Mouse (Mus musculus) C2C12 (cell line): ENCODE measurements around the gene Prph. TPM values are rescaled to one million over a fixed set of nuclear protein-coding genes. Genes with fewer than 3 reads are reported as not detected.

Source experiments
- H3K27me3 ChIP-seq: one replicate; pipeline ENCODE4 v1.6.1; 2011; ENCODE audit not compliant: control insufficient read depth, insufficient read depth, insufficient read length
- H3K36me3 ChIP-seq: one replicate; pipeline ENCODE4 v1.6.1; 2011; ENCODE audit not compliant: control insufficient read depth, insufficient read depth
- H3K4me3 ChIP-seq: one replicate; pipeline ENCODE4 v1.5.1; 2011; ENCODE audit warnings: mild to moderate bottlenecking, control low read depth; ENCODE audit not compliant: poor library complexity, insufficient read depth, severe bottlenecking
- H3K79me2 ChIP-seq: one replicate; pipeline ENCODE4 v1.6.1; 2011; ENCODE audit not compliant: control insufficient read depth, insufficient read depth
- H3K79me3 ChIP-seq: one replicate; pipeline ENCODE4 v1.6.1; 2011; ENCODE audit warnings: low read depth, control low read depth
- H3ac ChIP-seq: one replicate; pipeline ENCODE3; 2011; ENCODE audit warnings: low read depth; ENCODE audit not compliant: control insufficient read depth, insufficient read length
- CEBPB ChIP-seq: IDR thresholded peaks from one replicate; pipeline ENCODE4 v1.6.1; 2011; ENCODE audit warnings: low read depth, mild to moderate bottlenecking, control low read depth, moderate library complexity
- CTCF ChIP-seq: IDR thresholded peaks from one replicate; pipeline ENCODE4 v1.5.1; 2011; ENCODE audit not compliant: control insufficient read depth, insufficient read depth, insufficient read length
- FOSL1 ChIP-seq: IDR thresholded peaks from one replicate; pipeline ENCODE4 v1.8.0; 2011; ENCODE audit warnings: mild to moderate bottlenecking, low read length; ENCODE audit not compliant: poor library complexity, insufficient read depth, severe bottlenecking
- MAX ChIP-seq: IDR thresholded peaks from one replicate; pipeline ENCODE4 v1.6.1; 2011; ENCODE audit warnings: mild to moderate bottlenecking, control low read depth
- MYOD1 ChIP-seq: IDR thresholded peaks from one replicate; pipeline ENCODE4 v1.6.1; 2011; ENCODE audit warnings: low read depth; ENCODE audit not compliant: control insufficient read depth, insufficient read length
- MYOG ChIP-seq: IDR thresholded peaks from one replicate; pipeline ENCODE4 v1.6.1; 2011; ENCODE audit not compliant: control insufficient read depth, insufficient read length; ENCODE audit errors: extremely low read depth
- USF1 ChIP-seq: IDR thresholded peaks from one replicate; pipeline ENCODE4 v1.6.1; 2011; ENCODE audit warnings: low read depth, mild to moderate bottlenecking, control low read depth, moderate library complexity
- microRNA-seq: library from miRNA; unstranded; fragments of <30 nt; microRNA quantifications from one replicate; pipeline ENCODE4, GENCODE M21; 2019; ENCODE audit warnings: borderline microRNAs expressed
- polyA plus RNA-seq: library from polyadenylated mRNA; unstranded; fragments of >200 nt; fragmentation: generic; extraction: Trizol; gene quantifications from one replicate; pipeline ENCODE4 v1.2.1, GENCODE M21; 2012; ENCODE audit warnings: missing spikeins

Prph gene
- polyA plus RNA-seq, 1 experiment = 1.3 TPM

GRCm38 (mm10) chr15:99099139-99099556, 44.2 kb downstream of the Prph start:
- peaks cover 30% of the 10 kb centered on the region for H3K27me3 ChIP-seq
- TF ChIP-seq USF1 = no peak
- TF ChIP-seq CTCF = peak; percentile 96
- no peak for TF ChIP-seq MYOD1
- peak; percentile 4 for TF ChIP-seq CEBPB

DNA sequence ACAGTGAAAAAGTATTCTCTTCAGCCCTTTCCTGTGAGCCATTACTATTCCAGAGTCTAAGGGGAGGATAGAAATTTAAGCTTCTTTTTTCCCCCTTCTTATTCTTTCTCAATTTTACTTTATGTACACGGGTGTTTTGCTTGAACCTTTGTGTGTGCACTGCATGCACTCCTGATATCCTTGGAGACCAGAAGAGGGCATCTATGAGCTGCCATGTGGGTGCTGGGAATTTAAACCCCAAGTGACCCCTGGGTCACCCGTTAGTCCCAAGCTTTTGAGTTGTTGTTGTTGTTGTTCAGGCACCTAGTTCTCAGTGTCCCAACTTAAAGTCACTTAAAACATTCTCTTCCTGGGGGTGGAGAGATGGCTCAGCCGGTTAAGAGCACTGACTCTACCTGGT, 45.0 kb downstream of the Prph start:
- no peaks in the 10 kb centered on the region for H3K36me3 ChIP-seq
- peaks cover 30% of the 10 kb centered on the region for H3K27me3 ChIP-seq
- TF ChIP-seq CEBPB (no peak), CTCF (no peak), MYOD1 (no peak), MYOG (no peak), FOSL1 (no peak), USF1 (no peak), MAX (no peak)
- no peak overlapping the region for H3ac ChIP-seq
- H3K4me3 ChIP-seq = no peak overlapping the region
- H3K79me2 ChIP-seq = no peaks in the 10 kb centered on the region
- H3K79me3 ChIP-seq = no peaks in the 10 kb centered on the region

More at GRCm38 (mm10) chr15:99099139-99099556, 44.2 kb downstream of the Prph start:
- Histone ChIP-seq H3K4me3 (no peak overlapping the region), H3ac (peak overlapping the region; percentile 22), H3K79me2 (no peaks in the 10 kb centered on the region), H3K36me3 (no peaks in the 10 kb centered on the region), H3K79me3 (no peaks in the 10 kb centered on the region)

DNA sequence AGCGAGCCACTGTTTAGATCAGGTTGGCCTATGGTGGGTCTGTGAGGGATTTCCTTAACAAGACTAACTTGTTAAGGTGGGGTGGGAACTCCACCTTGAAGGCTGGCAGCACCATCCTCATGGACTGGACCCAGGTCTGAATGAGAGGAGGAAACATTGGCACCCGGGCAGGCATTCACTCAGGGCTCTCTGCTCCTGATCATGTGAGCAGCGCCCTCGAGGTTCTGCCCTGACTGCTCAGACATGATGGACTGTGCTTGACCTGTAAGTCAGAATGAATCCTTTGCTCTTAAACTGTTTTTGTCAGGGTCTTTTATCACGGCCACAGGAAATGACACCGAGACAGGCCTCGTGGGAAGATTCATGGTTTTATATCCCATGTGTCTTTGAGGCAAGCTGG, 50.3 kb downstream of the Prph start:
- no peak for TF ChIP-seq CEBPB
- no peak for TF ChIP-seq USF1
- no peak for TF ChIP-seq MYOG
- no peak for TF ChIP-seq MYOD1
- no peak for TF ChIP-seq CTCF
- no peak for TF ChIP-seq FOSL1
- no peak for TF ChIP-seq MAX
- Histone ChIP-seq H3K36me3 (no peaks in the 10 kb centered on the region), H3K4me3 (no peak overlapping the region), H3K27me3 (no peaks in the 10 kb centered on the region), H3ac (no peak overlapping the region), H3K79me3 (no peaks in the 10 kb centered on the region), H3K79me2 (no peaks in the 10 kb centered on the region)

DNA sequence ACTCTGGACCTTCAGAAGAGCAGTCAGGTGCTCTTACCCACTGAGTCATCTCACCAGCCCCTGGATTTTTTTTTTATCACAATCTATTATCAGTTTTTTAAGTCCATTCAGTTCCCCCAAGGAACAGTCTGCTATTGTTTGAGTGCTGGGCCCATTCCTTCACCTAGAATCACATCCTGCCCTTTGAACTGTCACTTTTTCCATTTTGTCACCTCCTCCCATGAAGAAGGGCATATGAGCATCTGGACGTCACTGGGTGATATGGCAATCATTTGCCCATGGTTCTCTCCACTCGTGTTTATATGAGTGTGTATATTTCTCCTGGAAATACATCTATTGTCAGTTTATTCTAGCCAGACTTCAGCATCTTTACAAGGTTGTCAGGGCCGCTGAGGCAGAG, 52.9 kb downstream of the Prph start:
- TF ChIP-seq MYOG = no peak
- no peak for TF ChIP-seq MYOD1
- no peak for TF ChIP-seq MAX
- no peak for TF ChIP-seq CEBPB
- no peak for TF ChIP-seq CTCF
- TF ChIP-seq FOSL1 = no peak
- TF ChIP-seq USF1 = no peak
- Histone ChIP-seq H3K79me2 (no peaks in the 10 kb centered on the region), H3K79me3 (no peaks in the 10 kb centered on the region), H3ac (no peak overlapping the region), H3K36me3 (no peaks in the 10 kb centered on the region), H3K27me3 (no peaks in the 10 kb centered on the region), H3K4me3 (no peak overlapping the region)

Small RNAs within 50 kb of the gene (microRNA-seq; reads per million reads assigned to microRNA genes)
- 2.6 reads per million, percentile 43 among the genes with 10 or more reads in this experiment for gene Mir6960

Other genes with a start within 250 kb of the Prph start
- gene Ddn, start 245.7 kb upstream of the Prph start, polyA plus RNA-seq = 0.11 TPM
- 132 TPM for gene Prkag1, start 223.7 kb upstream of the Prph start, polyA plus RNA-seq
- 23.8 TPM for gene Kmt2d, start 184.0 kb upstream of the Prph start, polyA plus RNA-seq
- gene Rhebl1, start 160.6 kb upstream of the Prph start, polyA plus RNA-seq = 9.7 TPM
- 0.16 TPM for gene Dhh, start 156.6 kb upstream of the Prph start, polyA plus RNA-seq
- gene Lmbr1l, start 136.9 kb upstream of the Prph start, polyA plus RNA-seq = 18.0 TPM
- 3,512 TPM for gene Tuba1b, start 120.6 kb upstream of the Prph start, polyA plus RNA-seq
- 0.22 TPM for gene Gm49450, start 101.6 kb upstream of the Prph start, polyA plus RNA-seq
- gene Tuba1a, start 101.5 kb upstream of the Prph start, polyA plus RNA-seq = 2,758 TPM
- 976 TPM for gene Tuba1c, start 25.3 kb upstream of the Prph start, polyA plus RNA-seq
- gene Troap, start 19.4 kb downstream of the Prph start, polyA plus RNA-seq = 49.0 TPM
- gene C1ql4, start 32.6 kb downstream of the Prph start, polyA plus RNA-seq = 0.07 TPM
- 0.74 TPM for gene Dnajc22, start 38.0 kb downstream of the Prph start, polyA plus RNA-seq
- 25.4 TPM for gene Spats2, start 70.7 kb downstream of the Prph start, polyA plus RNA-seq
- 0.04 TPM for gene Kcnh3, start 169.7 kb downstream of the Prph start, polyA plus RNA-seq
- gene Mcrs1, start 196.8 kb downstream of the Prph start, polyA plus RNA-seq = 118 TPM
- gene Prpf40b, start 239.9 kb downstream of the Prph start, polyA plus RNA-seq = 24.7 TPM
- gene Fam186b, start 240.7 kb downstream of the Prph start, polyA plus RNA-seq = not detected